Mouse (Mus musculus) hindbrain, embryonic 11.5 days (tissue): ENCODE measurements around the gene Fscn1. TPM values are rescaled to one million over a fixed set of nuclear protein-coding genes. Genes with fewer than 3 reads are reported as not detected.

Experiments used
- ATAC-seq: fragments of 200-750 bp; cut with Nextera tagmentation; 2 replicates; pipeline ENCODE4 v1.8.0; 2017; ENCODE audit warnings: mild to moderate bottlenecking, moderate TSS enrichment, moderate library complexity; ENCODE audit not compliant: low FRiP score
- DNase-seq: peaks from one replicate; pipeline ENCODE4 v3.0.0-alpha.2; 2015; ENCODE audit warnings: low spot score
- H3K27ac ChIP-seq: fragments of 300-500 bp; sonication (generic); 2 replicates; pipeline ENCODE4 v1.5.1; 2014; ENCODE audit warnings: mild to moderate bottlenecking, low read depth, low read length
- H3K27me3 ChIP-seq: fragments of 300-500 bp; sonication (generic); 2 replicates; pipeline ENCODE4 v1.6.1; 2014; ENCODE audit warnings: mild to moderate bottlenecking, low read length, moderate library complexity, mixed read lengths; ENCODE audit not compliant: control insufficient read depth, insufficient read depth
- H3K36me3 ChIP-seq: fragments of 300-500 bp; sonication (generic); 2 replicates; pipeline ENCODE4 v1.6.1; 2014; ENCODE audit warnings: mild to moderate bottlenecking, low read length, moderate library complexity, mixed read lengths; ENCODE audit not compliant: control insufficient read depth, insufficient read depth
- H3K4me1 ChIP-seq: fragments of 300-500 bp; sonication (generic); replicated peaks from 2 replicates; pipeline ENCODE4 v1.6.1; 2014; ENCODE audit warnings: low read length, mixed read lengths; ENCODE audit not compliant: control insufficient read depth, insufficient read depth
- H3K4me2 ChIP-seq: fragments of 300-500 bp; sonication (generic); replicated peaks from 2 replicates; pipeline ENCODE4 v1.6.1; 2014; ENCODE audit warnings: mild to moderate bottlenecking, low read depth, low read length
- H3K4me3 ChIP-seq: fragments of 300-500 bp; sonication (generic); 2 replicates; pipeline ENCODE4 v1.5.1; 2014; ENCODE audit warnings: low read depth, low read length
- H3K9ac ChIP-seq: fragments of 300-500 bp; sonication (generic); 2 replicates; pipeline ENCODE4 v1.6.1; 2014; ENCODE audit warnings: low read depth, low read length
- H3K9me3 ChIP-seq: fragments of 300-500 bp; sonication (generic); 2 replicates; pipeline ENCODE4 v1.6.1; 2016; ENCODE audit warnings: low read length; ENCODE audit not compliant: control insufficient read depth
- WGBS: fragments of 180-500 bp; shearing (Covaris S2); extraction: QIAGEN DNeasy Blood & Tissue Kit; methylation state at CpG from one replicate; pipeline ENCODE4 v1.1.7; 2014; 5-methylcytosine and 5-hydroxymethylcytosine counted together
- polyA plus RNA-seq: library from polyadenylated mRNA; unstranded; fragments of >200 nt; fragmentation: Nextera tagmentation; extraction: Ambion mirVana; gene quantifications from 2 replicates; pipeline ENCODE4 v1.2.1, GENCODE M21; 2014

Fscn1 gene
- polyA plus RNA-seq, 1 experiment from 2014 or later: 570 TPM

- Histone ChIP-seq H3K4me3 (no peak overlapping the region), H3K9me3 (no peaks in the 10 kb centered on the region), H3K27ac (no peak overlapping the region), H3K4me1 (no peaks in the 10 kb centered on the region), H3K36me3 (no peaks in the 10 kb centered on the region), H3K27me3 (no peaks in the 10 kb centered on the region), H3K9ac (no peak overlapping the region), H3K4me2 (no peak overlapping the region)
- no peak for DNase-seq
- ATAC-seq: no peak
- 62% methylated on average over 8 of the region's 8 CpGs for WGBS
These were observed 15.0 kb upstream of the Fscn1 start for GRCm38 (mm10) chr5:142944979-142945682.

GRCm38 (mm10) chr5:142947460-142947859 lies 12.7 kb upstream of the Fscn1 start:
- no peaks in the 10 kb centered on the region for H3K9me3 ChIP-seq

GRCm38 (mm10) chr5:142949580-142949979 lies 10.6 kb upstream of the Fscn1 start:
- WGBS: 58% methylated on average over 6 of the region's 6 CpGs
- H3K9ac ChIP-seq: no peak overlapping the region
- no peaks in the 10 kb centered on the region for H3K36me3 ChIP-seq
- no peaks in the 10 kb centered on the region for H3K4me1 ChIP-seq
- ATAC-seq: no peak
- no peak overlapping the region for H3K27ac ChIP-seq
- H3K9me3 ChIP-seq: no peaks in the 10 kb centered on the region
- H3K4me3 ChIP-seq: no peak overlapping the region
- no peak overlapping the region for H3K4me2 ChIP-seq
- no peak for DNase-seq
- H3K27me3 ChIP-seq: no peaks in the 10 kb centered on the region

More at GRCm38 (mm10) chr5:142947460-142947859, 12.7 kb upstream of the Fscn1 start:
- H3K9ac ChIP-seq: no peak overlapping the region
- H3K4me1 ChIP-seq: no peaks in the 10 kb centered on the region
- no peaks in the 10 kb centered on the region for H3K36me3 ChIP-seq
- no peak for ATAC-seq
- DNase-seq: no peak
- H3K4me2 ChIP-seq: no peak overlapping the region
- H3K4me3 ChIP-seq: no peak overlapping the region
- no peak overlapping the region for H3K27ac ChIP-seq
- 63% methylated on average over 7 of the region's 7 CpGs for WGBS
- H3K27me3 ChIP-seq: no peaks in the 10 kb centered on the region

- ATAC-seq (no peak), DNase-seq (no peak)
- H3K4me1 ChIP-seq: no peaks in the 10 kb centered on the region
- no peak overlapping the region for H3K4me2 ChIP-seq
- H3K36me3 ChIP-seq: no peaks in the 10 kb centered on the region
- no peaks in the 10 kb centered on the region for H3K9me3 ChIP-seq
- H3K9ac ChIP-seq: no peak overlapping the region
- WGBS: 82% methylated on average over 6 of the region's 6 CpGs
- H3K4me3 ChIP-seq: no peak overlapping the region
- no peaks in the 10 kb centered on the region for H3K27me3 ChIP-seq
- H3K27ac ChIP-seq: no peak overlapping the region
These were observed 9.7 kb upstream of the Fscn1 start for GRCm38 (mm10) chr5:142950405-142950804.

- Histone ChIP-seq H3K9ac (no peak overlapping the region), H3K27ac (no peak overlapping the region), H3K4me1 (no peaks in the 10 kb centered on the region), H3K9me3 (no peaks in the 10 kb centered on the region), H3K36me3 (no peaks in the 10 kb centered on the region), H3K4me3 (no peak overlapping the region), H3K27me3 (no peaks in the 10 kb centered on the region), H3K4me2 (no peak overlapping the region)
- WGBS: 70% methylated on average over 3 of the region's 3 CpGs
- no peak for ATAC-seq
- DNase-seq: no peak
These were observed 6.5 kb upstream of the Fscn1 start for GRCm38 (mm10) chr5:142953641-142954040.

- ATAC-seq: no peak
- Histone ChIP-seq H3K9ac (no peak overlapping the region), H3K27ac (no peak overlapping the region), H3K9me3 (no peaks in the 10 kb centered on the region), H3K4me2 (no peak overlapping the region), H3K36me3 (no peaks in the 10 kb centered on the region), H3K27me3 (no peaks in the 10 kb centered on the region), H3K4me1 (no peaks in the 10 kb centered on the region), H3K4me3 (no peak overlapping the region)
- 64% methylated on average over 6 of the region's 6 CpGs for WGBS
- DNase-seq: no peak
These were observed 3.0 kb upstream of the Fscn1 start for GRCm38 (mm10) chr5:142956956-142957703.

GRCm38 (mm10) chr5:142958464-142958863 lies 1.7 kb upstream of the Fscn1 start:
- H3K4me3 ChIP-seq: no peak overlapping the region
- H3K9me3 ChIP-seq: no peaks in the 10 kb centered on the region
- H3K4me2 ChIP-seq: no peak overlapping the region
- DNase-seq: no peak
- no peak for ATAC-seq
- H3K27ac ChIP-seq: no peak overlapping the region
- H3K36me3 ChIP-seq: no peaks in the 10 kb centered on the region
- H3K4me1 ChIP-seq: no peaks in the 10 kb centered on the region
- H3K27me3 ChIP-seq: no peaks in the 10 kb centered on the region
- 85% methylated on average over 14 of the region's 14 CpGs for WGBS
- H3K9ac ChIP-seq: no peak overlapping the region

- H3K27ac ChIP-seq: no peak overlapping the region
- no peaks in the 10 kb centered on the region for H3K9me3 ChIP-seq
- H3K36me3 ChIP-seq: no peaks in the 10 kb centered on the region
- DNase-seq (no peak), ATAC-seq (no peak)
- peaks cover 5% of the 10 kb centered on the region; the same call in 1 of the 2 replicates for H3K4me1 ChIP-seq
- no peak overlapping the region for H3K4me3 ChIP-seq
- no peak overlapping the region for H3K9ac ChIP-seq
- H3K4me2 ChIP-seq: no peak overlapping the region
- no peaks in the 10 kb centered on the region for H3K27me3 ChIP-seq
- WGBS: 48% methylated on average over 4 of the region's 4 CpGs
These were observed 987 bp upstream of the Fscn1 start for GRCm38 (mm10) chr5:142959156-142959555.
